Mouse (Mus musculus): ENCODE results near the gene Hhex.

DNA sequence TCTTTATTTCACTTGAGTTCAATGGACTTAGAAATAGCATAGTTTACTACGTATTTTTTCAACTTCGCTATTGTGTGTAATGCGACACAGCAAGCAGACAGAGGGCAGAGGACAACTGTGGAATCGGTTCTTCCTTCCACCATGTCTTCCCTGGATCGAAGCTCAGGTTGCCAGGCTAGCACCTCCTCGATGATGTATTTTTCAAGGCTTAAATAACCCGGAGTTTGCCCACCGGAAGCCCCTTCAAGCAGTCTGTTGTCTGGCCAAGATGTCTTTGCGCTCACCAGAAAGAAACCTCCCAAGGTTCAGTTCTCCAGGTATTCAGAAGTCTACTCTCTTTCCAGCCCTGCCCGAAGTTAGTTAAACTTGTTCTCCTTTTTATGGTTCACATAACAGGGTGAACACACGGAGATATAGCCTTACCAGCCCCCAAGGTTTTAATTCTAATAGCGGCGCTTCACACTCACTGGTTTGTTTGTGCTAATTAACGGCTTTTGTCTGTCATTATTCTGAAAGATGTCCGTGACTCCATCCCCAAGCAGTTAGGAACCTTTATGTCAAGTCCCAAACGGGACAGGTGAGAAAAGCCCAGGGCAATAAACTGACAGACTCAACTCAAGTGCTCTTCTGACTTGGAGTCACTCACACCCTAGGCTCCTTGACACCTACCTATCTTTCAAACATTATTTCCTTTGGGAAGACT lies 1.6 kb upstream of the Hhex start:
- TF ChIP-seq CTCF (IDR thresholded peaks at IDR 0.05; ENCODE audit: borderline replicate concordance, extremely low read depth, insufficient read depth, insufficient read length) = no peak
- no peak for TF ChIP-seq POLR2A (IDR thresholded peaks at IDR 0.05; ENCODE audit: borderline replicate concordance, extremely low read depth, insufficient read depth, insufficient read length, poor library complexity, severe bottlenecking)

All from brain, embryonic 14.5 days (tissue).